Mouse (Mus musculus) myocyte (in vitro differentiated cells): ENCODE data around the gene Dennd4a.

Experiments
- MAX ChIP-seq: IDR thresholded peaks from one replicate; pipeline ENCODE4 v1.6.1; 2011; ENCODE audit warnings: low read depth, mild to moderate bottlenecking, control low read depth
- POLR2A ChIP-seq: IDR thresholded peaks from one replicate; pipeline ENCODE4 v1.6.1; 2011; ENCODE audit warnings: low read depth, mild to moderate bottlenecking, control low read depth, moderate library complexity; ENCODE audit not compliant: insufficient read length
- USF1 ChIP-seq: IDR thresholded peaks from one replicate; pipeline ENCODE4 v1.6.1; 2011; ENCODE audit warnings: low read depth, mild to moderate bottlenecking, control low read depth, moderate library complexity

- TF ChIP-seq POLR2A (no peak), MAX (no peak), USF1 (no peak)
These were observed 18.5 kb upstream of the Dennd4a start for GRCm38 (mm10) chr9:64792379-64793274.
